Mouse (Mus musculus) forelimb bud, embryonic 11.5 days (tissue): Measurements from ENCODE around the gene Vmn1r59.
"Not testable (repeated sequence)": the region's sequence is repeated elsewhere in the genome, so short reads cannot be mapped to it uniquely, and the experiment has no call there.

Source experiments
- DNase-seq: peaks from one replicate; pipeline ENCODE4 v3.0.0-alpha.2; 2012; ENCODE audit warnings: low read depth, low spot score

The Vmn1r59 gene

GRCm38 (mm10) chr7:5456674-5457073, at the start of gene Vmn1r59:
Gene Vmn1r59, minus strand, starts transcription at chr7:5456774.
- no peak for DNase-seq

- DNase-seq, result not testable (repeated sequence)
Observed at GRCm38 (mm10) chr7:5493856-5494255, 37.3 kb upstream of the Vmn1r59 start, which contains the start of gene Vmn2r28. Gene Vmn2r28, minus strand, starts transcription at chr7:5493956.

GRCm38 (mm10) chr7:5454011-5454410, 2.6 kb downstream of the Vmn1r59 start:
- not testable (repeated sequence) for DNase-seq

- no peak for DNase-seq
Observed at GRCm38 (mm10) chr7:5448627-5449026, 7.9 kb downstream of the Vmn1r59 start.

- not testable (repeated sequence) for DNase-seq
Observed at GRCm38 (mm10) chr7:5413296-5413695, 43.3 kb downstream of the Vmn1r59 start, which contains the start of gene Vmn1r58. Gene Vmn1r58, minus strand, starts transcription at chr7:5413396.

GRCm38 (mm10) chr7:5406201-5406600, 50.4 kb downstream of the Vmn1r59 start:
- no peak for DNase-seq
